Mouse (Mus musculus): Measurements from ENCODE around the gene Efna2. TPM values are rescaled to one million over a fixed set of nuclear protein-coding genes. Genes with fewer than 3 reads are reported as not detected.
A peak's percentile ranks its signal among the peaks of the same experiment; 100 is the strongest.
"Not testable (repeated sequence)": the region's sequence is repeated elsewhere in the genome, so short reads cannot be mapped to it uniquely, and the experiment has no call there.

The Efna2 gene
- polyA plus RNA-seq, 1 experiment from 2014 or later: 10.5 TPM

DNA sequence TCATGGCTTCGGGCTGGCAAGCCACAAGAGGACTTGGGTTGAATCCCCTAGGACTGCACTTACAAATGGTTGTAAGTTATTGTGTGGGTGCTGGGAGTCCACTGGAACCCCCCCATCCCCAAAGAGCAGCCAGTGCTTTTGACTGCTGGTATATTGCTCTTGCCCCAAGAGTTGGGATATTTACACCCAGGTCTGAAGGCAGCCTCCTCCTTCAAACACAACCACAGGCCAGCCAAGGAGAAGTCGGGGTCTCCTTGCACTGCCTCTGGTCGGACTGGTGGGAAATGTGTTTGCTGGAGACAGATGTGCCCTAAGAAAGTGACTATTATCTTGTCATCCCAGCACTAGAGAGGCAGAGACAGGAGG, 17.1 kb upstream of the Efna2 start:
- peak overlapping the region; percentile 98 for H3K27ac ChIP-seq
- H3K4me2 ChIP-seq (ENCODE audit: low read length): peak overlapping the region; percentile 67; the same call in 1 of the 2 replicates
- no peaks in the 10 kb centered on the region for H3K36me3 ChIP-seq (ENCODE audit: insufficient read depth, low read length)
- H3K9ac ChIP-seq (ENCODE audit: low read depth, low read length): 0 out of 2 replicates have a peak overlapping the region, but pooled peaks have one; percentile 23
- TF ChIP-seq CTCF (IDR thresholded peaks at IDR 0.05; ENCODE audit: low read depth): no peak
- H3K4me3 ChIP-seq (replicated peaks; ENCODE audit: low read depth, low read length): no peak overlapping the region
- ATAC-seq (replicated peaks; ENCODE audit: low FRiP score, low read depth): no peak
- H3K4me1 ChIP-seq (replicated peaks; ENCODE audit: insufficient read depth, low read length): peaks cover 68% of the 10 kb centered on the region
- no peak for DNase-seq (ENCODE audit: low spot score)
- WGBS: 58% methylated on average over 3 of the region's 3 CpGs
- no peaks in the 10 kb centered on the region for H3K9me3 ChIP-seq (replicated peaks; ENCODE audit: low read length)
- no peaks in the 10 kb centered on the region for H3K27me3 ChIP-seq (ENCODE audit: insufficient read depth, low read length)

DNA sequence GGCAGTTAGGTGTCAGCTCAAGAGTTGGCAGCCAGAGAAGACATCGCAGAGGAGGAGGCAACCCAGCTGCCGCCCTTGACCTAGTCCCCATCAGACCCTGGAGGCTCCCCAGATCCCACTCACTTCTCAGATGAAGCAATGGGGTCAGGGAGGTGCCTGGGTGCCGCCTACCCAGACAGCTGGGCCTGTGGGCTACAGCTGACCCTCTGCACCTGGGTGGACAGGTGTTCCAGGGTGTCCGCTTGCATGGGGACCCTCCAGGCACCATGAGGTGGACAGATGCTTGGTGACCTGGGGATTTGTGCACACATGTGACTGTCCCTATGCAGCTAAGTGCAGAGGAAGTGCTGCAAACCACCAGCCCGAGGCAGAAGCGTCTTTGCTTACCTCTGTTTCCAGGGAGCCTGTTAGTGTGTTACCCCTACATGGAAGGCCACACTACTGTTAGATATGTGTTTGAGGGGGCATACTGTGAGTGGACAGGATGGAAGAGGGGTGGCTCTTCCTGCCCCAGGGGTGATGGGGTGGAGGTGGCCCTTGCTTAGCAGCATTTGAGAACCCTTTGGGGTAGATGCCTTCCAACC, 16.5 kb upstream of the Efna2 start:
- no peak overlapping the region for H3K4me3 ChIP-seq (replicated peaks; ENCODE audit: low read depth, low read length)
- peak overlapping the region; percentile 98; the same call in 1 of the 2 replicates for H3K27ac ChIP-seq
- H3K4me2 ChIP-seq (ENCODE audit: low read length): no peak overlapping the region
- H3K9ac ChIP-seq (ENCODE audit: low read depth, low read length): 0 out of 2 replicates have a peak overlapping the region, but pooled peaks have one; percentile 23
- peaks cover 63% of the 10 kb centered on the region for H3K4me1 ChIP-seq (replicated peaks; ENCODE audit: insufficient read depth, low read length)
- no peaks in the 10 kb centered on the region for H3K27me3 ChIP-seq (ENCODE audit: insufficient read depth, low read length)
- ATAC-seq (replicated peaks; ENCODE audit: low FRiP score, low read depth) (no peak), DNase-seq (ENCODE audit: low spot score) (no peak)
- TF ChIP-seq CTCF (IDR thresholded peaks at IDR 0.05; ENCODE audit: low read depth): no peak
- WGBS: 55% methylated on average over 6 of the region's 6 CpGs
- no peaks in the 10 kb centered on the region for H3K36me3 ChIP-seq (ENCODE audit: insufficient read depth, low read length)
- H3K9me3 ChIP-seq (replicated peaks; ENCODE audit: low read length): no peaks in the 10 kb centered on the region

DNA sequence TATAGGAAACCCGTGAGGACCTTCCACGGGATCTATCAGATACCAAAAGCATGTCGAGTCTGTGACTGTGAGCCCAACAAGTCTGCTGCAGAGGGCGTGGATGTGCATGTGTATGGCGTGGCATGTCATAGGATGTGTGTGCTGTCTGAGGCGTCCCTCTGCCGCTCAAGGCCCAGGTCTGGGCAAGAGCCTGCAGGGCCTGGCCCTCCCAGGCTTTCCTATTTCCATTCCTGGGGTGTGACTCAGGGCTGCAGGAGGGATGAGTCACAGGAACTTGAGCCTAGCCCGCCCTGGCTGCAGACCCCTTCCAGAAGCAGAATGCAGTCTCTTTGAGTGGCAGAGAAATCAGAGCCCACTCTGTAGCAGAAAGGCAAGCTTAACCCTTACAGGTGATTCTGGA, 15.6 kb upstream of the Efna2 start:
- DNase-seq (ENCODE audit: low spot score): peak; percentile 45

DNA sequence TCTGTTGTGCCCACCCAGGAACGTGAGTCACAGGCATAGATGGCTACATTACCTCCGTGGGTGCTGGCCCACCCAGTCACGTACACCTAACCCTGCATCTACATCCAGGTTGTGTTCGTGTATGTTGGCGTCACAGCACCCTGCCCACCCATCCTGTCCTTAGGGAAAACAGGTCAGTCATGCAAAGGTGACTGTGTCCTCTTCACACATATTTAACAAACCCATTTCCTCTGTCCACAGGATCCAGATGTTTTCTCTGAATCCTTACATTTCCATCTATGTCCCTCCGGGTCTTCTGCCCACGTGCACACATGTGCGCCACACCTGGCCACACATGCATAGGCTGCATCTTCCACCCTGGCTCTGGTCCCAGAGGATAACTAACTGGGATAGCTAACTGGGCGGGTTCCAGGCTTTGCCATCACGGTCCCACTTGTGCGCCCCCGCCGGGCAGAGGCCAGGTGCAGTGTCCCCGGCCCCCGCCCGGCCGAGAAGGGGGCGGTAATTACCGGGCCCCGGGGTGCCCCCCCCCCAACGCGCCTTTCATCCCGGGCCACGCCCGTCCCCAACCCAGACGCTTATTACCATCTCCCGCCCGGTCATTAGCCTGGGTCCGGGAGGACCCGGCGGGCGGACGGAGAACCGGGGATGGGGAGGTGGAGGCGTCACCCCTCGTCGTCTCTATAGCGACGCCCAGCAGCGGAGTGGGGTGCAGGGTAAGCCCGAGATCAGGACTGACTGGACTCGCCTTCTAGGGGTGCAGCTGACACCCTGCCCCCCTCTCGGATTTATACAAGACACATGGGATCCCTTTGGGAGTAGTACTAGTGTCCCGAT, 14.9 kb upstream of the Efna2 start:
- Histone ChIP-seq H3K4me1 (replicated peaks; ENCODE audit: insufficient read depth, low read length) (peaks cover 57% of the 10 kb centered on the region), H3K4me3 (replicated peaks; ENCODE audit: low read depth, low read length) (peak overlapping the region; percentile 33), H3K27me3 (ENCODE audit: insufficient read depth, low read length) (no peaks in the 10 kb centered on the region), H3K9ac (ENCODE audit: low read depth, low read length) (peak overlapping the region; percentile 53), H3K9me3 (replicated peaks; ENCODE audit: low read length) (no peaks in the 10 kb centered on the region), H3K36me3 (ENCODE audit: insufficient read depth, low read length) (0 out of 2 replicates have a peak, but pooled peaks cover 2% of the 10 kb centered on the region), H3K27ac (peak overlapping the region; percentile 65), H3K4me2 (ENCODE audit: low read length) (peak overlapping the region; percentile 93)
- WGBS: 8% methylated on average over 44 of the region's 44 CpGs
- no peak for TF ChIP-seq CTCF (IDR thresholded peaks at IDR 0.05; ENCODE audit: low read depth)
- no peak for DNase-seq (ENCODE audit: low spot score)
- no peak; the same call in 1 of the 2 replicates for ATAC-seq (replicated peaks; ENCODE audit: low FRiP score, low read depth)

More for the DNA sequence above, 15.6 kb upstream of the Efna2 start:
- Histone ChIP-seq H3K4me3 (replicated peaks; ENCODE audit: low read depth, low read length) (no peak overlapping the region), H3K9me3 (replicated peaks; ENCODE audit: low read length) (no peaks in the 10 kb centered on the region), H3K9ac (ENCODE audit: low read depth, low read length) (no peak overlapping the region), H3K4me2 (ENCODE audit: low read length) (0 out of 2 replicates have a peak overlapping the region, but pooled peaks have one; percentile 93), H3K4me1 (replicated peaks; ENCODE audit: insufficient read depth, low read length) (peaks cover 57% of the 10 kb centered on the region), H3K36me3 (ENCODE audit: insufficient read depth, low read length) (no peaks in the 10 kb centered on the region), H3K27me3 (ENCODE audit: insufficient read depth, low read length) (no peaks in the 10 kb centered on the region), H3K27ac (peak overlapping the region; percentile 65; the same call in 1 of the 2 replicates)
- no peak for ATAC-seq (replicated peaks; ENCODE audit: low FRiP score, low read depth)
- 70% methylated on average over 8 of the region's 8 CpGs for WGBS
- no peak for TF ChIP-seq CTCF (IDR thresholded peaks at IDR 0.05; ENCODE audit: low read depth)

DNA sequence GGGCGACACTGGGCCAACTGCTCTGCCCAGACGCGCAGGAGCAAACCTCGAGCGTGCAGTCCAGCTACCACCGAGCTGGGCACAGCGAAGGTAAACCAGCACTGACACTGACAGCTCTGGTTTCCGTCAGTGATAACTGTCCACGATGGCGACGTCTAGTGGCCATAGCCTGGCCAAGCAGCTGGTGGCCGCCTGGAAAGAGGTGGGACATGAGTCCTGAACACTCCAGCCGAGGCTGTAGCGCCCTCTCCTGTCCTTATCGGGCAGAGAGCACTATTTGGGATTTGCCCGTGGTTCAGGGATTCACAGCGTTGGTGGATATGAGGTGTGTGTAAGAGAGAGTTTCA, 14.3 kb upstream of the Efna2 start:
- WGBS: under 1% methylated on average over 17 of the region's 17 CpGs
- no peaks in the 10 kb centered on the region for H3K27me3 ChIP-seq (ENCODE audit: insufficient read depth, low read length)
- H3K36me3 ChIP-seq (ENCODE audit: insufficient read depth, low read length): peaks cover 8% of the 10 kb centered on the region
- peak overlapping the region; percentile 33 for H3K4me3 ChIP-seq (replicated peaks; ENCODE audit: low read depth, low read length)
- H3K4me1 ChIP-seq (replicated peaks; ENCODE audit: insufficient read depth, low read length): peaks cover 56% of the 10 kb centered on the region
- DNase-seq (ENCODE audit: low spot score): peak; percentile 97
- ATAC-seq (replicated peaks; ENCODE audit: low FRiP score, low read depth): peak; percentile 3
- H3K4me2 ChIP-seq (ENCODE audit: low read length): peak overlapping the region; percentile 93
- peak overlapping the region; percentile 53 for H3K9ac ChIP-seq (ENCODE audit: low read depth, low read length)
- H3K27ac ChIP-seq: peak overlapping the region; percentile 65
- no peaks in the 10 kb centered on the region for H3K9me3 ChIP-seq (replicated peaks; ENCODE audit: low read length)
- peak; percentile 100 for TF ChIP-seq CTCF (IDR thresholded peaks at IDR 0.05; ENCODE audit: low read depth)

DNA sequence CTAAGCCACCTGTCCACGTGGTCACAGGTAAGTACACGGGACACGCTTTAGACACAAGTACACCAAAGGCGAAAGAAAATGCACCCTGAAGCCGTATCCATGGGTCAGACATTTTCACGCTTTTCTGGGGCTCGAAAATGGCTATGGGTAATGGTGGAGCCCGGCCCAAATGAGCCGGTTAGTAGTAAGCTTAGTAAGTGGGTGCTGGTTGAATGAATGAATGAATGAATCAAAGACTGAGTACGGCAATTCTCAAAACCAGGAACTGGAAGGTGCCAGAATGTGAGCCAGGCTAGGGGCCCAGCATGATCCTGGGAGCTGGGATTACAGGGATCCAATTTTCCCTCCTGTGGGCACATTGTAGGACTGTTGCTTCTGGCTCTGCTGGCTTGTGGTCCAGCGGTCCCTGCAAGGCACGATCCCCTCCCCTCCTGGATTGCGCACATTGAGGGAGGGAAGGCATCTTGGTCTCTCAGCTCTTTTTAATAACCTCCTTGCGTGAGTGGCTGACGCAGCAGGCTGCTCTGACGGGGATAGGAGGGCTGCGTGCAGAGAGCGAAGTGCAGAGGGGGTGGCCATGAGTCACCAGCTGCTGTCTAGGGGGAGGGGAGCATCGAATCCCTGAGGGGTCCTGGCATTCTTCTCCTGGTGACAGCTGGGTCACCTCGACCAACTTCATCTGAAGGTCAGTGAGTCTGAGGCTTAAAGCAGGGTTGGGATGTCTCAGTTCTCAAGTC, 13.7 kb upstream of the Efna2 start, which contains the start of gene Cirbp:
Gene Cirbp (plus strand): TSS at position 594 of the 737 bp plus-strand sequence.
- DNase-seq (ENCODE audit: low spot score) (peak; percentile 64), ATAC-seq (replicated peaks; ENCODE audit: low FRiP score, low read depth) (no peak)
- H3K27me3 ChIP-seq (ENCODE audit: insufficient read depth, low read length): no peaks in the 10 kb centered on the region
- H3K4me3 ChIP-seq (replicated peaks; ENCODE audit: low read depth, low read length): peak within 1 kb of the TSS; percentile 33
- peak within 1 kb of the TSS; percentile 53 for H3K9ac ChIP-seq (ENCODE audit: low read depth, low read length)
- WGBS: 15% methylated on average over 20 of the region's 20 CpGs
- H3K27ac ChIP-seq: peak within 1 kb of the TSS; percentile 79
- TF ChIP-seq CTCF (IDR thresholded peaks at IDR 0.05; ENCODE audit: low read depth): no peak
- H3K4me2 ChIP-seq (ENCODE audit: low read length): peak within 1 kb of the TSS; percentile 93
- H3K9me3 ChIP-seq (replicated peaks; ENCODE audit: low read length): no peaks in the 10 kb centered on the region
- H3K36me3 ChIP-seq (ENCODE audit: insufficient read depth, low read length): peaks cover 13% of the 10 kb centered on the region
- peaks cover 51% of the 10 kb centered on the region for H3K4me1 ChIP-seq (replicated peaks; ENCODE audit: insufficient read depth, low read length)

DNA sequence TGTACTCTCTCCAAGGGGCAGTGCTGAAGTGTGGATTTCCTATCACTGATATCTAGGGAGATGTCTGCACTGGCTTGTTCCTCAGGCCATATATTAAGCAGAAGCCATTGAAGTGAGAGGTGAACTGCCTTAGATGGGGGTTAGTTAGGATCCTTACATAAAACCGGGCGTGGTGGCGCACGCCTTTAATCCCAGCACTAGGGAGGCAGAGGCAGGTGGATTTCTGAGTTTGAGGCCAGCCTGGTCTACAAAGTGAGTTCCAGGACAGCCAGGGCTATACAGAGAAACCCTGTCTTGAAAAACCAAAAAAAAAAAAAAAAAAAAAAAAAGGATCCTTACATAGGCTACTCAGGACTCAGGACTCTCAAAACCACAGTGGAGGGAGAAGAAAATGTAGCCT, 13.1 kb upstream of the Efna2 start:
- H3K4me3 ChIP-seq (replicated peaks; ENCODE audit: low read depth, low read length); H3K27me3 ChIP-seq (ENCODE audit: insufficient read depth, low read length); DNase-seq (ENCODE audit: low spot score); H3K9ac ChIP-seq (ENCODE audit: low read depth, low read length); ATAC-seq (replicated peaks; ENCODE audit: low FRiP score, low read depth); H3K4me2 ChIP-seq (ENCODE audit: low read length); H3K9me3 ChIP-seq (replicated peaks; ENCODE audit: low read length): not testable (repeated sequence)
- peaks cover 45% of the 10 kb centered on the region for H3K4me1 ChIP-seq (replicated peaks; ENCODE audit: insufficient read depth, low read length)
- peak overlapping the region; percentile 31; the same call in 1 of the 2 replicates for H3K27ac ChIP-seq
- WGBS: 84% methylated on average over 4 of the region's 4 CpGs
- peaks cover 19% of the 10 kb centered on the region for H3K36me3 ChIP-seq (ENCODE audit: insufficient read depth, low read length)
